Mouse (Mus musculus) ovary, postnatal 10 days (tissue): ENCODE measurements around the gene Nppa.
A peak's percentile ranks its signal among the peaks of the same experiment; 100 is the strongest.
"Not testable (repeated sequence)": the region's sequence is repeated elsewhere in the genome, so short reads cannot be mapped to it uniquely, and the experiment has no call there.

Experiments
- DNase-seq: peaks from one replicate; pipeline ENCODE4 v3.0.0; 2022; ENCODE audit warnings: low spot score

The Nppa gene

GRCm38 (mm10) chr4:148011332-148011731 lies 10.8 kb downstream of the Nppa start:
- DNase-seq, result no peak

GRCm38 (mm10) chr4:148012216-148012615 lies 11.7 kb downstream of the Nppa start:
- DNase-seq, result no peak

GRCm38 (mm10) chr4:148015418-148015817 lies 14.9 kb downstream of the Nppa start:
- DNase-seq, result no peak

GRCm38 (mm10) chr4:148016981-148017380 lies 16.5 kb downstream of the Nppa start:
- DNase-seq, result no peak

GRCm38 (mm10) chr4:148018410-148018809 lies 17.9 kb downstream of the Nppa start:
- no peak for DNase-seq

DNA sequence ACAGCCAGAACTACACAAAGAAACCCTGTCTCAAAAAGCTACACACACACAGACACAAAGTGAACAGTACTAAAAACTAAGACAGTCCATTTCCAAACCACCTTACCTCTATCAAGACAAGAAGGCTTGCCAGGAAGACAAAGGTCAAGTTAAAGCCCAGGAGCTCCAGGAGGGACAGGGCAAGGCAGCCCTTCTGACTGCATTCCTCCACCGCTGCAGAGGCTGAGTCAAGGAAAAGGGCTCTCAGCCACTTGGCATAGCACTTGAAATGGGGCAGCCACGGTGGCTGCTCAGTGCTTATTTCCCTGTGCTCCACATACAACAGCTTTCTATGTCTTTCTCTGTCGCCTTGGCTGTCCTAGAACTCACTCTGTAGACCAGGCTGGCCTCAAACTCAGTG lies 23.5 kb downstream of the Nppa start:
- no peak for DNase-seq

DNA sequence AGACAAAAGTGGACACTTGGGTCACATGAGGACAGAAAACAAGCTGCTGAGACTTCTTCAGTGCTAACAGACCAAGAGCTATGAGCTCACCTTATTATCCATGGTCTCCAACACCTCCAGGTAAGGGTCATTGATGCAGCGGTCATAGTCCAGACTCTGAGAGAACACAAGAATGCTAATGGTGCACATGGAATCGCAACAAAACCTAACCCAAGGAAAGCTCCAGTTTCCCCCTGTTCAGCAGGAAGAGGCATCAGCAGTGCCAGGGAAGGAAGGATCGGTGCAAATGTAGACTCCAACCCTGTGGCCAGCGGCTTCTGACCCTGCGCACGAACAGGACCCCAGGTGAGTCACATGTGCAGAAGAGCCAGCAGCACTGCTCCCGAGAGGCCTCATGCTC lies 28.8 kb downstream of the Nppa start:
- no peak for DNase-seq

GRCm38 (mm10) chr4:148030506-148030905 lies 30.0 kb downstream of the Nppa start:
- DNase-seq, result no peak

GRCm38 (mm10) chr4:148033858-148034410 lies 33.4 kb downstream of the Nppa start:
- no peak for DNase-seq

GRCm38 (mm10) chr4:148035440-148035839 lies 34.9 kb downstream of the Nppa start:
- no peak for DNase-seq

DNA sequence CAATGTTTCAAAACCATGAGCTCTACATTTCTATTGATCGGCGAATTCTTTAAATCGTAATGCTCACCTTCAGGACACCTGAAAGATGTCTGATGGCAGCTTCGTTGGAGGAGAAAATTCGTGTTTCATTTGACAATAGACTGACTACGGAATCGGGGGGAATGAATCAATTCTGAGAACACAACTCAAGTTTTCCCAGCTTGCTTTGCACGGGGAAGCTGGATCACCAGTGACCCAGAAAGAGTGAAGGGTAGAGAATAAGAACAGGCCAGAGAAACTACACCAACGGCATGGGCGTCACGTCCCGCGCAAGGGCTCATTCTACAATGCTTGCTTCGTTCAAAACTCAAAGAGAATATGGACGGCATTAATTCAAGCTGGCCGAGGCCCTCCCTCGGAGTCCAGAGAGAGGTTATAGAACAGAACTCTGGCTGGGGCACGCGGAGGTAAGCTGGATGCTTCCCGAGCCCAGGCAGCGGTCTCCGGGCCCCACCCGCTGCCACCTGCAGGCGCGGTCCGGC lies 37.6 kb downstream of the Nppa start:
- no peak for DNase-seq

GRCm38 (mm10) chr4:148038600-148039253 lies 38.2 kb downstream of the Nppa start, which contains the start of the genes Clcn6 and Mthfr:
Gene Clcn6 (minus strand): TSS chr4:148038821.
Gene Mthfr (plus strand): TSS chr4:148039077.
- DNase-seq, result peak; percentile 98

DNA sequence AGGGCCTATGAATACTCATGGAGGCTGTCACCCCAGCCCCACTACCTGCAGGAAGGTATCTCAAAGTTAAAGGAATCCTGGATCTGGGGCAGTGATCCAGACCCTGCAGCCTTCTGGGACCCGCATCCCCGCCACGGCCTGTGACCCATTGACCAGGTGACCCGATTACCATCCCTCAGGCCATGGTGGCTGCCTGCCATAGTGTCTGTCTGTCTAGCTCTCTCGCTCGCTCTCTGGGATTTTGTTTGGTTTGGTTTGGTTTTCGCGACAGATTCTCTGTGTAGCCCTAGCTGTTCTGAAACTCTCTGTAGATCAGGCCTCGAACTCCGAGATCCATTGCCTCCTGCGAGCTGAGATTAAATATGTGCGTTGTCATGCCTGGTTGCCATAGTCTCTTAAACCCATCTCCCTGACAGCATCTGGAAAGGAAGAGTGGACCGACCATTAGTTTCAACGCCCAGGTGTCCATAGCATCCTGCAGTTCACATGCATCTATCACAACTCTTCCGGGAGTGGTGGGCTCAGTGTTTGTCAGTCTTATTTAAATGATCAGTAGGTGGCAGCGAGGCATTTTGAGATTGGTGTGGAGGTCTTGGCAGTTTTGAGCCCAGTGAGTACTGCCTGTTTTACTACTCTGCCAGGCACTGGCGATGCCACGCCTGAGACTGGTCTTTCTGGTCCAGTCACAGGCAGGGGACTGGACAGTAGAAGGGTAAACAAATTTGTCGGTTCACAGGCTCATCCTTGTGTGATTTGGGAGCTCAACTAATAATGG lies 38.9 kb downstream of the Nppa start:
- DNase-seq, result no peak

DNA sequence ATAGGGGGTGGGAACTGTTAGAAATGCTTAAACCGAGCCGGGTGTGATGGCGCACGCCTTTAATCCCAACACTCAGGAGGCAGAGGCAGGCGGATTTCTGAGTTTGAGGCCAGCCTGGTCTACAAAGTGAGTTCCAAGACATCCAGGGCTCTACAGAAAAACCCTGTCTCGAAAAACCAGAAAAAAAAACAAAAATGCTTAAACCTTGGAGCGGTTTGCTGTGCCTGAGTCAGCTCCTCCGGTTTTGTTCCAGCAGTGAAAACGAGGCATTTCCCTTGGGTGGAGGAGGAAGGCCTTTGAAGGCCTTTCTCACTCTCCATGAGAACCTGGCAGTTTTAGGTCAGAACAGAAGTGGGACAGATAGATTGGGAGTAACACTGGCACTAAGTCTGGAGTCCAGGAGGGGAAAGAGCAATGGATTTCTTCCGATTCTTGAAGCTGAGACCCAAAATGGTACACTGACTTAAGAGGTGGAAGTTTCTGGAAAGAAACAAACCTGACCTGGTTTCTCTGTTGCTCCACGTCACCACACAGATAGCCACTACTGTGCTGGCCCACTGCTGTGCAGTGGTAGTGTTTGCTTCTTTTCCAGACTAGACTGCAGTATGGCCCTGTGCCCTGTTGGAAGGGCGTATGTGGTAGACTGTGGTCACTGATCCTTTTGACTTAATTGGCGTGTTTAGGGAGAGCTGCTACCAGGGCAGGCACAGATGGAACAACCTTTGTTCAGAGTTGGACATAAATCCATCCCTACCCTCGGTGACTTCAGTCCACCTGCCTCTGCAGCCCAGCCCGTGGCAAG lies 39.7 kb downstream of the Nppa start:
- DNase-seq, result no peak

DNA sequence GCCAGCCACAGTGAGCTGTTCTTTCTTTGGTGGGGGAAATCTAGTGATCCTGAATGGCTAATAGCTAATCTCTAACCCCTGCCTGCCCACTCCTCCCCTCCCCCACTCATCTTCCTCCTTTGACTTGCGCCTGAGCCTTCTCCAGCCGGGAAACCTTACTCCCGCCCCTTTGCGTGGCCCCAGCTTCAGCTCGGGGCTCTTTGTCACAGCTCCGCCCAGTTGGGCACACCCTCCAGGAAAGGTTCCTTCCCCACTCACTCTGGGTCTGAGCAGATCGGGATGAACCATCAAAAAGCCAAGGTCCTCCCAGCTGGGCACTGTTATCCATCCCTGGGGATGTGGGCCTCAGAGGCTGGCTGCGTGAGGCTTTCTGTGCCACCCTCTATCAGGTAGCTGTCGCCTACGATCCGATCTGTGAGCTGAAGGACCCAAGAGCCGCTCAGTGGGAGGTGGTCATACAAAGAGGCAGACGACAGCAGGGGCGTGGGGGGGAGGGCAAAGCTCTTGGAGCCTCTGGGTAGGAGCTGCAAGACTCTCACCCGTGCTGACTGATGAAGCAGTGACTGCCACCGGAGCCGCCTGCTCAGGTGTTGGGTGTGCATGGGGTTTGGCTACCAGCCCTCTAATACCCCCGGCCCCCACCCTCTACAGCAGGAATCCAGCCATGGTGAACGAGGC lies 40.5 kb downstream of the Nppa start:
- peak; percentile 31 for DNase-seq

GRCm38 (mm10) chr4:148041611-148042191 lies 41.2 kb downstream of the Nppa start:
- peak; percentile 22 for DNase-seq

- DNase-seq, result not testable (repeated sequence)
Measured at GRCm38 (mm10) chr4:148043327-148043726, 42.8 kb downstream of the Nppa start.

DNA sequence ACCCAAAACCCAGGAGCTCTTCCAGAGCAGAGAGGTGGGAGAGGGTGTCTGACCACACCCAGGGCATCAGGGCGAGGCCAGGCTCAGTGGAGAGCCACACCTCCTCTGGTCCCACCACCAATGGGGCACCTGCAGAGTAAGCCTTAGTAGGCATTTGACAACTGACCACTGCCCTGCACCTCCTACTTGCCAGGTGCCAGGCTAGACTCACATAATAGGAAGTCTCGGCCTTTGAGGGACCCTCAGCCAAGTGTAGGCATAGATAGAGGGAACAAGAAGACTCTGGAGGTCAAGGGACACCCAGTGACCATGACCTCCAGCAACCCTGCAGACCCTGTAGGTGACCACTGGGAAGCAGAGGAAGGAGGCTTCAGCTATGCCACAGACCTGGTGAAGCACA lies 43.6 kb downstream of the Nppa start:
- no peak for DNase-seq

GRCm38 (mm10) chr4:148046450-148047031 lies 46.0 kb downstream of the Nppa start:
- DNase-seq, result no peak

DNA sequence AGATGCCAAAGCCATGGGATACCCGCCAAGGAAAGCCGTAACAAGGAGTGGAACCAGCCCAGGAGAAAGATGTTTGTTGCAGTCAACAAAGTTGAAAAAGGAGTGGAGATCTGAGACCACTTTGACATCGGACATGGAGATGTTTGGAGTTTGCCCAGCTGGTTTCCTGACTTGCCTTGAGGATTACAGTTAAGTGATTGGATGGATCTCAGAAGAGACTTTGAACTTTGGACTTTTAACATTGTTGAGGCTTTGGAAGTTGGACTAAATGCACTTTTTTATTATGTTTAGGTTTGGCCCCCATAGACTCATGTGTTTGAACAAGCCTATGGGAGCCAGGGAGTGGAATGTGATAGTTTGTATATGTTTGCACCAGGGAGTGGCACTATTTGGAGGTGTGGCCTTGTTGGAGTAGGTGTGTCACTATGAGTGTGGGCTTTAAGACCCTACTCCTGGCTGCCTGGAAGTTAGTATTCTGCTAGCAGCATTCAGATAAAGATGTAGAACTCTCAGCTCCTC lies 49.9 kb downstream of the Nppa start:
- DNase-seq, result not testable (repeated sequence)
